Mouse (Mus musculus) kidney, postnatal 25 days (tissue): ENCODE data around the gene F12.

ENCODE experiments used
- DNase-seq, 2 experiments: peaks; one replicate each; pipeline ENCODE4 v3.0.0; 2021; ENCODE audit warnings: mixed read lengths in 2 of 2

F12 gene

GRCm38 (mm10) chr13:55426613-55427012 lies at the start of gene F12:
F12 (minus strand) TSS chr13:55426793.
- no peak for DNase-seq

DNA sequence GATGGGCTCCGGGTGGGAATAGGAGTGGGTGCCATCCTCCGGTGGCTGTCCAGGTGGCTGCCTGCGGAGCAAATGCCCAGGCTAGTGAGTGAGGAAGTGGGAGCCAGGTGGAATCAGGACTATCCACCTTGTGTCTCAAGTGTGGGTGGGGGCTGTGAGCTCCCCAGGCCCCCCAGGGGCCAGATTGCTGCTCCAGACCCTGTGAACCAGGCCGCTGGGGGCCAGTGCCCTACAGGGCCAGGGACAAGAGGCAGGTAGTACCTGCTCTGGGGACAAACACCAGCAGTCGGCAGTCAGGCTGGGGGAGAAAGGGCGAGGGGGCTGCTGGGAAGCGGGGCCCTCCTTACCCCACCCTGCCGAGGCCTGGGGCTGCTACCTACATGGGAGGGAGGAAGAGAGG lies 49.7 kb upstream of the F12 start:
- no peak for DNase-seq

DNA sequence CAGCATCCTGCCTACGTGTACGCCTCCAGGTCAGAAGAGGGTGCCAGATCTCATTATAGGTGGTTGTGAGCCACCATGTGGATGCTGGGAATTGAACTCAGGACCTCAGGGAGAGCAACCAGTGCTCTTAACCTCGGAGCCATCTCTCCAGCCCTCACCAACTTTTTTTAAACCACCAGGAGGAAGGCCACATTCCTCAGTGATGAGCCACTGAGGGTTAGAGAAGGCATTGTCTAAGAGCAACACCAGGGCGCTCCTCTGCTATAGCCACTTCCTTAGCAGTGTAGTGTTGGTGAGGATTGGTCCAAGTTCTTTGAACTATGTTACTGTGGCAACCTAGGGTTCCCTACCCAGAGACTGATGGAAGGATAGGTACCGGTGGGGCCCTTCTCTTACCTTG lies 49.2 kb upstream of the F12 start:
- no peak for DNase-seq

GRCm38 (mm10) chr13:55474621-55475069 lies 48.1 kb upstream of the F12 start:
- DNase-seq = peak; percentile 34 to 57

DNA sequence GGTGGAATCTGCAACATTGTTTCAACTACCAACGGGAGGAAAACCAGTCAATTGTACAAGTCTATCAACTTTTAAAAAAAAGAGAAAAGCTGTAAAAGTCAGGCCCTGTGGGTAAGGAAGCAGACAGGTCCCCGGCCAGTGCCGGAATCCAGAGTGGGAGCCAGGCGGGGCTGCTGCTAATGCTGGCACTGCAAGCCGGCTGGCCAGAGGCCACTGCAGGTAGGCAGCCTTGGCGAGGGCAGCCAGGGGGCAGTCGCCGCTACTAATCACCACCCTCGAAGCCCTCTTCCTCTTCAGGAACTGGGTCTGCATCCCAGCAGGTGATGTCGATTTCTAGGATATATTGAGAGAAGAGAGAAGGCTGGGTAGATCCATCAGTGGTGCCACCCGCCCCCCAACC lies 47.4 kb upstream of the F12 start:
- DNase-seq = no peak

DNA sequence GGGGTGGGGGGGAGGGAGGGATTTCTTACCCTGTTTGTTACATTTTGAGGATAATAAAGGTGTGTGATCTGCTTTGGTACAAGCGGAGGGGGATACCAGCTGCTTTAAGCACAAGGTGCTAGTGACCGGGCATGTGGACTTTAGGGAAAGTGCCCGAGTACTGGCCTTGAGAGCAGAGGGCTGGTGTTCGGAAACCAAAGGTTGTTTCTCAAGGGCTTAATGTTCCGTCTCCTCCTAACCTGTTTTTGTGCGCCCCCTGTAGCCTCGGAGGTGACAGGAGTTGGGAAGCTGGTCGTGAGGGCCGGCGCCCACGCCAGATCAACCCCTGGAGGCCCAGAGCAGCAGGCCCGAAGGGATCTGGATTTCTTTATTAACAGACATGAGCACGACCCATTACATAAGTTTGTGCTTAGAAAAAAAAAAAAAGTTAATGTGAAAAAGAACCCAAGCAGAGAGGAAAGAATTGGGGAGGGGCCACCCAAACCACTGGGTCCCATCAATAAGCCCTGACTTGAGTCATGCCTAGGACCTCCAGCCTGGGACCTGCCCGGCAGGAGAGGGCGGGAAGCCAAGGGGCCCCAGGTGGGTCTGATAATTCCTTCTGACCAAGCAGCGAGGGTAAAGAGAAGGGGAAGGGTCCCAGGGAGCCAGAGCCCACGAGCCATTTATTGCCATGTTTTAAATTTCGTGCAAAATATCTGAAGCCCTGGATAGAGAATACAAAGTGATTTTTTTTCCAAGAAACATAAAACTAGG lies 46.7 kb upstream of the F12 start:
- no peak for DNase-seq

DNA sequence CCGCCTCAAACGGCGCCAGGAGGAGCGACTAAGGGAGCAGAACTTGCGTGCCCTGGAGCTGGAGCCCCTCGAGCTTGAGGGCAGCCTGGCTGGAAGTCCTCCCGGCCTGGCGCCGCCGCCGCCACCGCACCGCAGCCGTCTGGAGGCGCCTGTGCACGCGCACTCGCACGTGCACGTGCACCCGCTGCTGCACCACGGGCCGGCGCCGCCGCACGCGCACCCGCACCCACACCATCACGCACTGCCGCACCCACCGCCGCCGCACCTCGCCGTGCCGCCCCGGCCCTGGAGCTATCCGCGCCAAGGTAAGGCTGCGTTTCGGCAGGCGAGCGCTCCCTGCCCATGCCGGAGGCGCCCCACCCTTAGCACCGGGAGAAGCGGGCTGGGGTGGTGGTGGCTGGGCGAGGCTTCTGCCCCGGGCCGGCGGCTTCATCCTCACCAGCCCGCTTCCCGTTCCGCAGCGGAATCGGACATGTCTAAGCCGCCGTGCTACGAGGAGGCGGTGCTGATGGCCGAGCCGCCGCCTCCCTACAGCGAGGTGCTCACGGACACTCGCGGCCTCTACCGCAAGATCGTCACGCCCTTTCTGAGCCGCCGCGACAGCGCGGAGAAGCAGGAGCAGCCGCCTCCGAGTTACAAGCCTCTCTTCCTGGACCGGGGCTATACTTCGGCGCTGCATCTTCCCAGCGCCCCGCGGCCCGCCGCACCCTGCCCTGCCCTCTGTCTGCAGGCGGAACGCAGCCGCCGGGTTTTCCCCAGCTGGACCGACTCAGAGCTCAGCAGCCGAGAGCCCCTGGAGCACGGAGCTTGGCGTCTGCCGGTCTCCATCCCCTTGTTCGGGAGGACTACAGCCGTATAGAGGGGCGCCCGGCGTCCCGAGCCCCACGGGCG lies 45.8 kb upstream of the F12 start:
- peak; percentile 41 to 61 for DNase-seq

DNA sequence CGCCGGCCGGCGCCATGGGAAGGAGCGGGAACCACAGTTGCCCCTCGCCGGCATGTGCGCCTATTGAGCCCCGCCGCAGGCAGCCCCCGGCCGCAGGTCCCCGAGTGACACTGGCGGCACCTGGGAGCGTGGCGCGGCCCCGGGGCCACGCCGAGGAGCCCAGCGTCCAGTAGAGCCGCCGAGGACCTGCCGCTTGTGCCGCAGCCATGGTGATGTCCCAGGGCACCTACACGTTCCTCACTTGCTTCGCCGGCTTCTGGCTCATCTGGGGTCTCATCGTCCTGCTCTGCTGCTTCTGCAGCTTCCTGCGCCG lies 45.2 kb upstream of the F12 start:
- DNase-seq = no peak

- peak; percentile 80 to 87 for DNase-seq
Measured at GRCm38 (mm10) chr13:55471156-55471818, 44.7 kb upstream of the F12 start.

GRCm38 (mm10) chr13:55470372-55470771 lies 43.8 kb upstream of the F12 start:
- DNase-seq = no peak

- peak; percentile 63 to 65 for DNase-seq
Measured at GRCm38 (mm10) chr13:55468851-55469560, 42.4 kb upstream of the F12 start.

DNA sequence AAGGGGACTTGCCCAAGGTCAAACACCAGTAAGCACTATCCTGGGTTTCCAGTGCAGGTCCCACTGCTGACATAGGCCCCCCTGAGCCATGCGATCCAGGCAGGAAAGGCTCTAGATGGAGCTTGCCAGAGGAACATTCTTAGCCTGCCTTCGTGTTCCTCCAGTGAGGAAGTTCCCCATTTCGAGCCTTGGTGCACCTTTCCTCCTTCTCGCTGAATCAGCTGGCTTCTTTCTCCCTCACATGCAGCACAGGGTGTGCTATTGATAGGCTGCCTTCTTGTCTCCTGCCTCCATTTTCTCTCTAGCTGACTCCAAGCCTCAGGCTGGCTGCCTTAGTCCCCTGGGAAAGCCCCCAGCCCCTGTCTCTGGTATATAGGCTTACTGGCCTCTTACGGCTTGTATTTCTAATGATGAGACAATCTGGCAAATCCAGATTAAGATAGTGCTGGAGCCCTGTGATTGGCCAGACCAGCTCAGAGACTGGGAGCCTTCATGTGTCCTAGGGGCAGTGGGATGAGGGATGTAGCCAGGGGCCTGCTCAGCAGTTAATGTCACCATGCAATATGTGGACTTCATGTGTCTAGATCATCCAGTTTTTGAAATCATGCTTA lies 39.3 kb upstream of the F12 start:
- no peak for DNase-seq

DNA sequence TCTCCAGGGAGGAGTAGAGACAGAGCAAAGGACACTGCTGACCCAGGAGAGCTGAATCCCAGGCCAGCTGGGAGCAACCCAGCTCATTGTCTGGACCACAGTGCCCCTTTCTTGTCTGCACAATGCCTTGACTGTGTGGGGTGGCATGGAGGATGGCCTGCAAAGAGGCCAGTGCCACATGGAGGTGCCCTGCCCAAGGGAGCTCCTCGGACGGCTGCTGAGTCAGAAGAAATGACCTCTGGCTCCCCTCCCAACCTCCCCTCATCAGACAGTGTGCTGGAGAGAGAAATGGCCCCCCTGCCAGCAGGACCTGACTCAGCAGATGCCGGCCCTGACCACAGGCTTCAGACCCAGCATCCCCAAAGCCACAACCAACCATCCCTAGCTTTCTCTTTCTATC lies 38.6 kb upstream of the F12 start:
- no peak for DNase-seq

DNA sequence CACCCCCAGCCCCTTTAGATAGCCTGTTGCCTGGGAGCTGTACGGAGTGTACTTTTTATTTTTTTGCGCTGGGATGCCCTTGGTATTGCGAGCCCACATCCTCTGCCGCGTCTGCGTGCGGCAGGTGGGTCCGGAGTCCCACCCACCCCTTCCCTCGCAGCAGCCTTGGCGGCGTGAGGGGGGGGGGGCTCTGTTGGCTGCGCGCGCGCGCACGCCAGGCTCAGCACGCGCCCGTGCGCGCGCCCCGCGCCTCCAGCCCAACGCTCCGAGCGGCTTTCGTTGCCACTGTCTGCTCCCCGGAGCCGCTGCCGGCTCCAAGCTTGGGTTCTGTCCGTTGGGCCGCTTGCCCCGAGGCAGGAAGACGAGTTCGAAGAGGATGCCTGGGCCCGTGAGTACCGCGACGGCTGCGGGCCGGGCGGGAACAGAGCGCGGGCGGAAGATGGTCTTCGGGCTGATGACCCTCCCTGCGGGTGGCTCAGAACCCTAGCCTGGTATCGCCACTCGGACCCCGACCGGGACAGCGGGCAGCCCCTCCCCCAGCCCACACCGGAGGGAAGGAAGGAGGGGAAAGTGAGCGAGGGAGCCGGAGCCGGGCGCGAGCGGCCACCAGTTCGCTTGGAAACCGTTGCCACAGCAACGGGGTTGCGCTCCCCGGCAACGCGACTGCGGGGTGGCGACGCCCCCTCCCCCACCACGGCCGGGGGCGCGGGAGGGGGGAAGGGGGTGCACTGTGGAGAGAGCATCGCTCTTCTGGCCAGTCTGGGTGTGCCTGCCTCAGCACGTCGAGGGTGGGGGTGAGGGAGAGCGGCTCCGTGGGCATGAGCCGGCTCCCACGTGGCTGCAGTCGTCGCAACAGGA lies 37.7 kb upstream of the F12 start, which contains the start of gene Prr7:
TSS of gene Prr7 (plus strand) at position 241 of the 858 bp plus-strand sequence.
- peak; percentile 35 to 58 for DNase-seq

DNA sequence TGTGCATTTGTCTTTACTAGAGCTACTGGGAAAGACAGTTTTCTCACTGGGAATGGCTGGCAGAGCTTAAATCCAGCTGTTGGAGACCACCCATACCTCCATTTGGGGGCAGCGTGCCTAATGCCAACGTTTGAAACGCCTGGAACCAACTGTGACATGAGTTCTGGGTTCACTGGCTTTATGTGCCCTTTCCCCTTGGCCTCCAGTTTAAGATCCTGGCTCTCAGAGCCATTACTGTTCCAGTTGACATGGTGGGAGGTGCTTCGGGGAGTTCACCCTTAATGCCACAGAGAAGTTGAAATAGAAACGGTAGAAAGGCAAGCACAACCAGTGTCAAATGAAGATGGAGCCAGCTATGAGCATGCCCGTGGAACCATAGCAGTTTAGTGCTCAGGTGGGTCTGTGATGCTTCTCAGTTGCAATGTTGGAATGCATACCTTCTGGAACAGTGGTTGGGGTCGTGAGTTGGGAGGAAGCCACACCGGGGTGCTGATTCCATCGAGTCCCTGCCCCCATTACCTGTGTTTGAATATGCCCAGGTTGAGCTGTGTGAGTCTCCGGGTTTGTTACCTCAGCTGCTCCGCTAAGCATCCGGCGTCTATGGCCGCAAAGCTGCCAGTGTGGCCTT lies 36.9 kb upstream of the F12 start:
- DNase-seq = no peak

DNA sequence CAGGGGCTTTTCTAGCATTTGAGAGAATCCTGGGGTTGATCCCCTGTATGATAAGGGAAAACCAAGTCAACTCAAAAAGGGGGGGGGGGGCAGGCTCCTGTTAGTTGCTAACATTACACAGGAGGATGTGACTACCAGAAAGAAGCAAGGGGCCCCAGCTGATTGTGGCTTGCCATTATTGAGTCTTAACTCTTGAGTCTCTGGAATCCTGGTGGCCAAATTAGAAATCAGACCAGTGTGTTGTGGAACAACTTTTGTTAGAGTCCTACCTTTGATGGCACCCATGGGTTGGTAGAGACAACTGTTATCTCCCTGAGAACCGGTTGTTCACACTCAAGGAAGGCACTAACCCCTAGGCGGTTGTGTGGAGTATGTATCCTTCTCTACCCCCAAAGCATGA lies 36.4 kb upstream of the F12 start:
- DNase-seq = no peak

DNA sequence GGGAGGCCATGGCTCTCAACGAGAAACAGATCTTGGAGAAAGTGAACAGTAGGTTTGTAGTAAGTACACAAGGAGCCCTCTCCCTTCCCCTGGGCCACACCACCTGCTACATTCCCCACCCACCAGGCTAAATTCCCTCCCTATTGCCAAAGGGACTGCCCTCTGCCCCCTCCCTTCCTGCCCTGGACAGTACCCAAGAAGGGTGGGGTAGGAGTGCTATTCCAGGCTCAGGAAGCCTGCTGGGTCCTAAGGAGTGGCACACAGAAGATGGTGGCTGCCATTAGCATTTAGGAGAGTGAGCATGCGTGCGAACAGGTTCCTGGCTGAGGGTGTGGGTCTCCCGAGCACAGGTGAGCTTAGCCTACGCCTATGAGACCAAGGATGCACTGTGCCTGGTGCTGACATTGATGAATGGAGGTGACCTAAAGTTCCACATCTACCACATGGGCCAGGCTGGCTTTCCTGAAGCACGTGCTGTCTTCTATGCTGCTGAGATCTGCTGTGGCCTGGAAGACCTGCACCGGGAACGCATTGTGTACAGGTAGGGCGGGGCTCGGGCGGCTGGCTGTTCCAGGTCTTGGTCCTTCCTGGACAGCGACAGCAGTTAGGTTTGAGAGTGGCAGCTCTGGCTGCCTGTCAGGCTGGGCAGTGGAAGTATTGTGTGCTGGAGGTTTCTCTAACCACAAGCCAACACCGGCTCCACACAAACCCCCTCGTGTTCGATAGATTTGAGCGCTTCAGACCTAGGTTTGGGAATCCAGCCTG lies 25.4 kb upstream of the F12 start:
- peak; percentile 59 to 69 for DNase-seq

GRCm38 (mm10) chr13:55451296-55451695 lies 24.7 kb upstream of the F12 start:
- DNase-seq = no peak

- no peak for DNase-seq
Measured at GRCm38 (mm10) chr13:55450511-55450980, 24.0 kb upstream of the F12 start.
